Mouse (Mus musculus) retina, postnatal 1 day (tissue): ENCODE data around the gene Popdc2.
"Not testable (repeated sequence)": the region's sequence is repeated elsewhere in the genome, so short reads cannot be mapped to it uniquely, and the experiment has no call there.

Experiments used
- DNase-seq: peaks from one replicate; pipeline ENCODE4 v3.0.0-alpha.2; 2012

Popdc2 gene

GRCm38 (mm10) chr16:38361933-38362332, at the start of gene Popdc2:
Gene Popdc2 (plus strand): TSS chr16:38362209.
- no peak for DNase-seq

GRCm38 (mm10) chr16:38318492-38318891, 43.5 kb upstream of the Popdc2 start:
- no peak for DNase-seq

DNA sequence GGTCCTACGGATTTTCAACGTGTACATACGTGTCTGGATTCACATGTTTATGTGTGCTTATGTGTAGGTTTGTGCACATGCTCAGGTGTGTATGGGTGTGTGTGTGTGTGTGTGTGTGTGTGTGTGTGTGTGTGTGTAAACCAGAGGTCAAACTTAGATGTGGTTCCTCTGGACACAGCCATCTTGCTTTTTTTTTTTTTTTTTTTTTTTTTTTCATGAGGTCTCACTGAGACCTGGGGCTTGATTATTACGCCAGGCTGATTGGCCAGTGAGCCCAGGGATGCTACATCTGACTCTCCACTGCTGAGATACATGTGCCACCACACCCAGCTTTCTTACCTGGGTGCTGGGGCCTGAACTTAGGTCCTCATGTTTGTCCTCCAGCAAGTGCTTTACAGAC, 42.9 kb upstream of the Popdc2 start:
- no peak for DNase-seq

- DNase-seq: peak; percentile 79
These were observed 40.5 kb upstream of the Popdc2 start for GRCm38 (mm10) chr16:38321452-38321935.

DNA sequence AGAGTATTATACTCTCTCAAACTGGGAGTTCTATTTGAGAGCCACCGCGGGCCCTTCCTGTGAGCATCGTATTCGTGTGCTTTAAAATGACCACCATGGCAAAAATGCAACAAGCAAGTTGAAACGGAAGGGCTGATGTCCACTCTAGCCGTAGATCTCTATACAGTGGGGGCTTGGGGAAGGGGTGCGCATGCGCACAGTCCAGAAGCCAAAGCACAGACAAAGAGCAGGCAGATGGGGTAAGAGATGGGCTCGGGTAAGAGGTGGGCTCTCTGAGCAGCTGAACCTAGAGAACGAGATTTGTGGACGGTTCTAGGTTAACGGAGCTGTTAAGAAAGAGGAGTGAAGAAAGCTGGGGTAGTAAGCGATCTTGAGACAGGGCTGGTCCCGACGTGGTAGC, 37.7 kb upstream of the Popdc2 start:
- no peak for DNase-seq

- no peak for DNase-seq
These were observed 35.1 kb upstream of the Popdc2 start for GRCm38 (mm10) chr16:38326778-38327397.

GRCm38 (mm10) chr16:38329340-38329739, 32.7 kb upstream of the Popdc2 start:
- no peak for DNase-seq

DNA sequence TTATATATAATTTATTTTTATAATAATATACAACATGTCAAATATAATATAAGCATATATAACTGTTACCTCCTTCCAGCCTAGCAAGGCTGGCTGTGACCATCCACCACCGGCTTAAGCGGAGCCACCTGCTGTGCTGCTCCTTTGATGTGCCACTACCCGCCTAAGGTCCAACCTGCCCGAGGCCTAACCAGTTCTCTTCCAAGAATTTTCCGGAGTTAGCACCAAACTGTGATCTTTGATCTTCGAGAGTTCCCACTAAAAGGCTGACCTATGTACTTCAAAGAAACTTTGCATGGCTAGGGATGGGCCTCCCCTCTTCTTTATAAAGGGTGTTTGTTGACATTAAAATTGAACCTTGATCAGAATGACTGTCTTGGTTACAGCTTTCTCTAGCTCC, 27.6 kb upstream of the Popdc2 start:
- DNase-seq: no peak

DNA sequence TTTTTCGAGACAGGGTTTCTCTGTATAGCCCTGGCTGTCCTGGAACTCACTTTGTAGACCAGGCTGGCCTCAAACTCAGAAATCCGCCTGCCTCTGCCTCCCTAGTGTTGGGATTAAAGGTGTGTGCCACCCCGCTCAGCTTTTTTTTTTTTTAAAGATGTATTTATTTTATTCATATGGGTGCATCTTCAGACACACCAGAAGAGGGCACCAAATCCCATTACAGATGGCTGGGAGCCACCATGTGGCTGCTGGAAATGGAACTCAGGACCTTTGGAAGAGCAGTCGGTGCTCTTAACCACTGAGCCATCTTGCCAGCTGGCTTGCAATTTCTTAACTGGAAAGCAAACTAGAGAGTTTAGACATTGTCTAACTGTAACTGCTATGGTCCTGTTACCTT, 23.9 kb upstream of the Popdc2 start:
- not testable (repeated sequence) for DNase-seq

GRCm38 (mm10) chr16:38341396-38342324, 20.3 kb upstream of the Popdc2 start, which contains the start of gene Maats1:
Gene Maats1 (minus strand): TSS chr16:38342143.
- peak; percentile 90 for DNase-seq

- DNase-seq: peak; percentile 80
These were observed 16.9 kb upstream of the Popdc2 start for GRCm38 (mm10) chr16:38344941-38345725.

- DNase-seq: peak; percentile 97
These were observed 15.3 kb upstream of the Popdc2 start, which contains the start of the genes Cox17 and Gm21987 for GRCm38 (mm10) chr16:38346529-38347325. Gene Cox17 (plus strand): TSS chr16:38346991. Gene Gm21987 (plus strand): TSS chr16:38347040.

DNA sequence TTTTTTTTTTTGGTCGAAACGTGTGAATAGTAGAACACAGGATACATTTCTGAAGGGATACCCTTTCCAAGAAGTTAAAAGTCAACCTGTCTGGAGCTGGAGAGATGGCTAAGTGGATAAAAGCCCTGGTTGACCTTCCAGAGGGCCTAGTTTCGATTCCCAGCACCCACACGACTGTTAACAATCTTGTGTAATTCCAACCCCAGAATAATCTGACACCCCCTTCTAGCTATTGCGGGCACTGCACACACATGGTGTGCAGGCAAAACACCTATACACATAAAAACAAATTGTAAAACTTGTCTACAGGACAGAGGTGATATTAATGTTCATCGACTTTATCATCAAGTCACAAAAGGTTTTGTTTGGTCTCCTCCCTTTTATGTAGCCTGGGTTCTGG, 14.4 kb upstream of the Popdc2 start:
- no peak for DNase-seq

DNA sequence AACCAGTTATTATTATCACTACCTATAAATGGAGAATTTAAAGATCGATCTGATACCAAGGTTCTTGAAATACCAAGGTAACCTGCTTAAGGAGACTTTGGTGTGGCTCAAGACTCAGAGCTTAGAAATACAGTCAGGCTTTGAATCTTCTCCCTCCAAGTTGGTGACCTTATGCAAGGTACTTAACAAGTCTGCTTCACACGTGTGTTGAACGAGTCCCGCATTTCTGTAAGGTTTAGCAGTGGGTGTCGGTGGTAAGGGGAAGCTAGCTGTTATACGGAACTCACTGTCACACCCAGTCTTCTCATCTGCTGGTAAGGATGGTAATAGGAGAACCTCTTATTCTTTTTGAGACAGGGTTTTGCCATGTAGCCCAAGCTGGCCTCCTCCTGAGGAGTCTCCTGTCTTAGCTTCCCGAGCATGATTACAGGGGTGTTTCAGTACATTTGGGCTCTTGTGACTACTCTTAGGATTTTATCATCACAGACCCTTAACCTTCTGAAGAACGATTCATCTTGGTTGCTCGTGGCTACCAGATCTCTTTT, 13.7 kb upstream of the Popdc2 start:
- no peak for DNase-seq

DNA sequence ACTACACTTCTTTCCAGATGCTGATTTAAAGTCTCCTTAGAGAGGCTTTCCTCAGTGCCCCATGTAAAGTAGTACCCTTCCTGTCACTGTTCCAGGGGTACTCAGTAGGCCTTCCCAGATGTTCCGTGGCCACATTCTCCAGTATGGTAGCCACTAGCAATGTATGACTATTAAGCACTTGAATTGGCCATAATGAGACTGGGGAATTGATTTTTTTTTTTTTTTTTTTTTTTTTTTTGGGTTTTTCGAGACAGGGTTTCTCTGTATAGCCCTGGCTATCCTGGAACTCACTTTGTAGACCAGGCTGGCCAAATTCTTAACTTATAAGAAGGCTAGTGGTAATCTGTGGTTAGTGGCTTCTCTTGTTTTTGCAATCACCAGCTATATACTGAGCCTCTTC, 12.1 kb upstream of the Popdc2 start:
- DNase-seq: no peak

DNA sequence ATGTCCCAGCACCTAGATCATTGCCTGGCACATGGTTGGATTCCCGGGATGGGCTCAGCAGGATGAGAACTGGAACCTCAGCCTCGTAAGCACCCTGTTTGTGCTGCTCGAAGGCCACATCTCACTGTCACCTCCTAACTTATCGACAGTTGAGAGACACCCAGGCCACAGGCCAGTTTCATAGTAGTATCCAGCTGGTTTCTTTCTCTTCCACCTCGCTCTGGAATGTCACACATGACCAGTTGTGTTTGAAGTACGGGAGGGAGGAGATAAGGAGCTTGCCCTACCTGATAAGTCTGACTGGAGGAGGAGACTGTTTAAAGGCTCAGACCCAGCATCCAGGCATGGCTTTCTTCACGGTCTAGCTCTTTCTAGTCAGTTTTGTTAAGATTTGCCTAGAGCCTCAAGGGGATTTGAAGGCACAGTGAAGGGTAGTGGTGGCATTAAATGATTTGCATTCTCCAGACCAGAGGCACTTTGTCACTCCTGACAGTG, 11.6 kb upstream of the Popdc2 start:
- no peak for DNase-seq

DNA sequence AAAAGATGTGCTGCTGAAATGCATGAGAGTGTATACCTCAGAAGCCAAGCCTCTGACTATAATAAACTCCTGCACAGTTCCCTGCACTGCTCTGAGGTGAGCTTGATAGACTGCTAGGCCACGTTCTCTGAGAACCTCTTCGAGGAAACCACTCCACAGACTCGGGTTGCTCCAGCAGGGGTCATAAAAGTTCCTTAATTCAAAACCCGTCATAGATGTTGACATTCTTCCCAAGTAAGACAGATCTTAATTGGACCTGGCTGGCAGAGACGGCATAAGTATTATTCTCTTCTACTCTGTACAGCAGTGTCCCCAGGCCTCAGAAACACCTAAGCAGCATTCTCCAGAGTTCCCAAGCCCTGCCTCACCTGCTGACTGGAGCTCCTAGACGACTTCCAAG, 11.1 kb upstream of the Popdc2 start:
- DNase-seq: no peak

DNA sequence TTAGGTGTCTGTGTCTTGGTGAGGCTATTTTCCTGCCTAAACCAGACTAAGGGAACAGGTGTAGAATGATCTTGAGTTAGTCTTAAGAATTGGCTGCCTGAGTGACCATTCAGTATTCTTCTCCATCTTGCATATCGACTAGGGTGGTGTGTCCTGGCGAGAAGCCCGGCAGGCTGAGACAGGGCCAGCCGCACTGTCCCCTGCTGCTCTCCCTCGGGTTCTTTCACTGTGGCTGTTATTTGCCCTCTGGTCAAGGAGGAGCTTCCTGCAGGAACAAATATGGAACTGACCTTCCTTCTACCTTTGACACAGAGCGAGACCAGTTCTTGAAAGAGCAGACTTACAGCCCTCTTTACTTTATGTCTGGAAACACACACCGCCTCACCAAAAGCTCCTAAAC, 10.0 kb upstream of the Popdc2 start:
- no peak for DNase-seq

- no peak for DNase-seq
These were observed 9.2 kb upstream of the Popdc2 start for GRCm38 (mm10) chr16:38352851-38353250.

DNA sequence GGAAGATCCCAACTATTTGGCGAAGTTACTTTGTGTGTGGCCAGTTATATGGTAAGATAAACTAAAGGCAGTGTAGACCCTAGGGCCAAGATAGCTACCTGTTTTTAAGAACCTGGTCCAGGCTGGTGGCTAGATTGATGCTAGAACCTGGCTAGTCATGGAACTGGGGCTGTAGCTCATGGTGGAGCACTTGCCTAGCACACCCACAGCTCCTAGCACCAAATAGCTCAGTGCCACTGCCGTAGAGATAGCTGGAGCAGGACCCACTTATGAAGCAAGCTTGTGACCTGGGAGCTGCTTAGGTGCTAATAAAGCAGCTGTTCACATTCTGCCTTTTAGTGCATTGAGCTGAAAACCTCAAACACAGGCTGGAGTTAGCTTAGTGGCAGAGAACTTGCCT, 8.4 kb upstream of the Popdc2 start:
- DNase-seq: no peak

- no peak for DNase-seq
These were observed 7.7 kb upstream of the Popdc2 start for GRCm38 (mm10) chr16:38354185-38354913.
